Mouse (Mus musculus): Measurements from ENCODE around the gene Olfr982.

GRCm38 (mm10) chr9:40114106-40114505 lies 40.5 kb downstream of the Olfr982 start, which contains the start of gene Olfr984:
- no peak for TF ChIP-seq UBTF (IDR thresholded peaks at IDR 0.05; ENCODE audit: borderline replicate concordance, insufficient read depth, low read depth, low read length)
- no peak for TF ChIP-seq CTCF (IDR thresholded peaks at IDR 0.05 in 2 of 3, conservative IDR thresholded peaks at IDR 0.05 in 1 of 3; ENCODE audit: control insufficient read depth in 1 of 3, insufficient read depth in 1 of 3, low read depth in 2 of 3, low read length in 3 of 3, poor library complexity in 1 of 3, severe bottlenecking in 1 of 3)
- no peak for TF ChIP-seq POLR2A (IDR thresholded peaks at IDR 0.05; ENCODE audit: control insufficient read depth in 1 of 2, insufficient read depth in 1 of 2, low read depth in 1 of 2, low read length in 2 of 2, poor library complexity in 1 of 2)
- TF ChIP-seq E2F4 (IDR thresholded peaks at IDR 0.05; ENCODE audit: borderline replicate concordance, low read depth, low read length): no peak
- TF ChIP-seq RAD21 (IDR thresholded peaks at IDR 0.05; ENCODE audit: low read depth, low read length): no peak
- no peak for TF ChIP-seq CHD1 (IDR thresholded peaks at IDR 0.05; ENCODE audit: low read depth, low read length)
- TF ChIP-seq EP300 (IDR thresholded peaks at IDR 0.05; ENCODE audit: low read depth in 1 of 2, low read length in 2 of 2): no peak
